Mouse (Mus musculus) liver, adult 10 weeks (tissue): Measurements from ENCODE around the gene Coq2. TPM values are rescaled to one million over a fixed set of nuclear protein-coding genes. Genes with fewer than 3 reads are reported as not detected.

Source experiments
- polyA plus RNA-seq: library from polyadenylated mRNA; stranded (reverse); fragments of 350-450 nt; fragmentation: Illumina TruSeq; extraction: RNeasy Lipid Tissue Mini Kit (QIAGEN cat#74804); gene quantifications from one replicate; pipeline ENCODE4 v1.2.3, GENCODE M21; 2014; ENCODE audit warnings: low read depth, low replicate concordance

Gene Coq2
- polyA plus RNA-seq = 14.4 TPM

GRCm38 (mm10) chr5:100674711-100675376, at the start of gene Coq2:
Gene Coq2 (minus strand): TSS chr5:100675140.

DNA sequence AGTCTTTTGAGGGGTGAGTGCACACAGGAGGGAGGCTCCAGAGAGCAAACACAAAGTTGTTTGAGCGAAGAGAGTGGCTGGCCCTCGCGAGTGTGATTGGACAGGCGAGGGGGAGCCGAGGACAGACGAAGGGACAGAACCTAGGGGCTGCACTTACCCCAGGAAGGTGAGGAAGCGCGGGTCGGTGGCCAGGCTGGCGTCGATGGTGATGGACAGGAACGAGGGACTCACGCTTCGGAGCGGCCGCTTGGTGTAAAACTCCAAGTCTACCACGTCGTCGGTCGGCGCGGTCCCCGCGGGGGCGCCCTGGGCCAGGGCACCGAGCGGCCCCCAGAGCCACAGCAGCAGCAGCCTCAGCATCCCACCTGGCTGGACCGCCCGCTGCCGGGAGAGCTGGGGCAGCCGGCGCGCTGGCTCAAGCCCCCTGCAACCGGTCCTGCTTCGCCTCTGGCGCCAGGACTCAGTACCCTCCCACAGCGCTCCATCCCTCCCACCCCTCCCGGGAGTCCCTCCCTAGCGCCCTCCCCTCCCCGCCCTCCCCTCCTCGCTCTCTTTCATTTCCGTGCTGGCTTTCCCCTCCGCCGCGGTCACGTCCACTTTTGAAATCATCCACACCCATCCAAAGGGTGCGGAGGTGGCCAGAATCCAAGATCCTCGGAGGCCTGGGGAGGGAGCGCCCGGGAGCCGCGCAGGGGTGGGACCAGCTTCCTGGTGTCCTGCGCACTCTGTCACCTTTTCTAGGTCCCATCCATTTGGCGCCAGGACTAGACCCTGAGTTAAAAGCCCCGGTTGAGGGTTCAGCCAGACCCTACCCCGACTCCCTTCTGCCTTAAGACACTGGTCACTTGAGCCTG, 44.5 kb upstream of the Coq2 start, which contains the start of gene Hpse:
Gene Hpse (minus strand): TSS at position 482 of the 854 bp plus-strand sequence.

Other genes with a start within 250 kb of the Coq2 start
- 9.9 TPM for gene Lin54, start 174.5 kb downstream of the Coq2 start, polyA plus RNA-seq
- 43.6 TPM for gene Cops4, start 156.8 kb downstream of the Coq2 start, polyA plus RNA-seq
- gene Plac8, start 102.9 kb downstream of the Coq2 start, polyA plus RNA-seq = 10.2 TPM
- 3.5 TPM for gene Hpse, start 44.6 kb upstream of the Coq2 start, polyA plus RNA-seq
- 2.6 TPM for gene Helq, start 123.5 kb upstream of the Coq2 start, polyA plus RNA-seq
- 135 TPM for gene Mrps18c, start 123.5 kb upstream of the Coq2 start, polyA plus RNA-seq
- gene Abraxas1, start 145.8 kb upstream of the Coq2 start, polyA plus RNA-seq = 17.3 TPM
- gene Gpat3, start 170.6 kb upstream of the Coq2 start, polyA plus RNA-seq = 7.8 TPM